Mouse (Mus musculus) cerebellum, postnatal 36 days (tissue): ENCODE results near the gene Otx1.

Experiments used
- DNase-seq, 2 experiments: peaks; one replicate each; pipeline ENCODE4 v3.0.0; 2021 to 2022; ENCODE audit warnings: mixed read lengths in 2 of 2

Otx1 gene

GRCm38 (mm10) chr11:21999396-22000315 is 3.0 kb downstream of the Otx1 start:
- no peak for DNase-seq

DNA sequence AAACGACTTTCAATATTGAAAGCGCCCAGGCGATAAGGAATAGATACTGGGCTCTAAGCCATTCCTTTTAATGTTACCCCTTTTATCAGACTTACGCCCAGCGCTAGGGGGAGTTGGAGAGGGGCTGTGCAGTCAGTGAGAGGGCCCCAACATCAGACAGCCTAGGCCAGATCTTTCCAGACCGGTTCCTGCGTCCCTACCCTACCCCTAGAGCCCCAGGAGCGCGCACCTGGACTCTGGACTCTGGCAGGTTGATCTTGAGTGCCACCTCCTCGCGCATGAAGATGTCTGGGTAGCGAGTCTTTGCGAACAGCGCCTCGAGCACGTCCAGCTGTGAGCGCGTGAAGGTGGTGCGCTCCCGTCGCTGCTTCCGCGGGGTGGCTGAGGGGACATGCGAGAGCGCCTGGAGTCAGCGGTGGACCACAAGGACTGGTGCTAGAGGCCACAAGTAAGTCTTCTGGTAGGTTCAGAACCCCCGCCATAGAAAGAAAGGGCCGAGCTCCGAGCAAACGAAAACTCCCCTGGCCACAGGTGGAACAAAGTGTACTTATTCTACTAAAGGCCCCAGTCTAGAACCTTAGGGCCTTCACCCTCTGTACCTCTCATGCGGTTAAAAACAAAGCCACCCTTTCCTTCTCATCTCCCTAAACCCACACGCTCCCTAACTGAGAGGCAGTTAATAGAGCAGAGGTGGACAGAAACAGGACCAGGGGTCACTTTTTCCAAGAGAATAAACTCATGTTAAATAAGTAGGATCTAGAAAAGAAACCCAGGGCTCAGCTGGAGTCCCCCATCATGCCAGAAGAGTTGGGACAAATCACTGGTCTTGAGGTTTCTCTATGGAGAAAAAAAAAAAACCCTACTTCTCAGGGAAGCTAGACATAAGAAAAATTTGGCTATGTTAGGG is 4.3 kb downstream of the Otx1 start:
- no peak for DNase-seq

- DNase-seq: peak in 1 of 2 experiments; percentile 23
Measured at GRCm38 (mm10) chr11:21997561-21998140, 5.0 kb downstream of the Otx1 start.

GRCm38 (mm10) chr11:21996661-21997560 is 5.8 kb downstream of the Otx1 start:
- peak; percentile 25 to 31 for DNase-seq

DNA sequence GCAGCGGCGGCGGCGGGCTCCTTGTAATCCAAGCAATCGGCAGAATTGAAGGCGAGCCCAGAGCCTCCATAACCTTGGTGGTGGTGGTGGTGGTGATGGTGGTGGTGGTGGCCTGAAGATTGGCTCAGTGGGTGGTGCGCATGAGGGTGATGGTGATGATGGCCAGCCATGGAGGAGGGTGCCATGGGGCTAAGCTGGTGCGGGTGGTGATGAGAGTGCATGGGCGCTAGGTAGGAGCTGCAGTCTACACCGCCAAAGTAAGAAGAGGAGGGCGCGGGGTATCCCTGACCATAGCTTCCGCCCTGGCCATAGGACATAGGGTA is 6.4 kb downstream of the Otx1 start:
- DNase-seq: peak in 1 of 2 experiments; percentile 15

- peak in 1 of 2 experiments; percentile 10 for DNase-seq
Measured at GRCm38 (mm10) chr11:21995534-21996324, 7.0 kb downstream of the Otx1 start.

- DNase-seq: peak in 1 of 2 experiments; percentile 20
Measured at GRCm38 (mm10) chr11:21994377-21995370, 8.0 kb downstream of the Otx1 start.

GRCm38 (mm10) chr11:21993597-21994376 is 8.9 kb downstream of the Otx1 start:
- DNase-seq: peak; percentile 12 to 45

- no peak for DNase-seq
Measured at GRCm38 (mm10) chr11:21992761-21993596, 9.7 kb downstream of the Otx1 start.

DNA sequence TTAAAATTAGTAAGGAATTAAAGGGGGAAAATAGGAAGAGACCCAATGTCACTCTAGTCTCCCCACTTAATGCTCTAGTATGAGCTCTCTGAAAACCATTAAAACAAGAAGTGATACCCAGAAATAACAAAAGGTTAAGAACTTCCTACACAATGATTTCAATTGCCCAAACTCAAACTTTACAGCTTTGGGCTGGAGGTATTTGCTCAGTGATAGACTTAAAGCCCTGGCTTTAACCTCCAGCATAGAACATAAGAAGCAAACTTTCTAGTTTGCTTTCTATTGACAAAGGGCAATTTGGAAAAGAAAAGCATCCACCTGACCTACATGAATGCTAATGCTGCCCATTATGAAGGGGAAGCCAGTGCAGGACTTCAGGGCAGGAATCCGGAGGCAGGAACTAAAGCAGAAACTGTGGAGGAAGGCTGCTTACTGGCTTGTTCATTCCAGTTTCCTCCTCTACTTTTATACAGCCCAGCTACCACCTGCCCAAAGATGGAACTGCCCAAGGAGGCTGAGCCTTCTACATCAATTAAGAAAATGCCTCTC is 14.2 kb downstream of the Otx1 start:
- DNase-seq: no peak

DNA sequence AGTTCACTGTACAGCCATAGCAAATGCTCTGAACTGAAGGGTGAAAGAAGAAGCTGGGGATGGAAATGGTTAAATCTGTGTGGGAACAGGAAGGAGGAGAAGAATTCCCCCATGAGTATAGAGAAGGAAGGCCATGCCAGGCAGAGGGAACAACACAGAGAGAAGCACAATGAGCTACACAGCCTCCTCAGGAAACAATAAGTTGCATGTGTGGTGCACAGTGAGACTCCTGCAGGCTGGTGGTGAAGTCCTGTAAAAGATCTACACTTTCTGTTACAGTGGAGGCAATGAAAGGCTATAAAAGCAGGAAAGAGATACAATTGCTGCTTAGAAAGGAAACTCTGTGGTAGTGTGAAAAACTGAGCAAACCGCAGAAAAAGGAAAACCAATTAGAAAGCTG is 17.6 kb downstream of the Otx1 start:
- no peak for DNase-seq

GRCm38 (mm10) chr11:21974005-21974531 is 28.6 kb downstream of the Otx1 start:
- DNase-seq: no peak

DNA sequence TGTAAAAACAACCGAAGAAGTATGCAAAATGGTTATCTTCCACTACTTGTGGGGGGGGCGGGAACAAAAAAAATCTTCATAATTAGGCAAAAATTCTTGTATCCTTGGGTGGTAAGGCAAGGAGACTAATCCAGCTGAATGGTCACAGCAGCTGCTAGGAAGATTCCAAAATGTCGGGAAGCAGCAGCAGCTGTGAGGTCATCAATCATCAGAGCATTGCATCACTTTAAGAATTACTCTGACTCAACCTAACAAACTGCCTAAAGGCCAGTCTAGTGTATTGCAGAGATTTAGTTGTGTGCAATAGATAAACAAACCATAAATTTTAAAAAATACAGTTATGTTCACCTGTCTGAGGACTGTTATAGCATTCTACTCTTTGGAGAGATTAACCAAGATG is 29.1 kb downstream of the Otx1 start:
- DNase-seq: no peak

DNA sequence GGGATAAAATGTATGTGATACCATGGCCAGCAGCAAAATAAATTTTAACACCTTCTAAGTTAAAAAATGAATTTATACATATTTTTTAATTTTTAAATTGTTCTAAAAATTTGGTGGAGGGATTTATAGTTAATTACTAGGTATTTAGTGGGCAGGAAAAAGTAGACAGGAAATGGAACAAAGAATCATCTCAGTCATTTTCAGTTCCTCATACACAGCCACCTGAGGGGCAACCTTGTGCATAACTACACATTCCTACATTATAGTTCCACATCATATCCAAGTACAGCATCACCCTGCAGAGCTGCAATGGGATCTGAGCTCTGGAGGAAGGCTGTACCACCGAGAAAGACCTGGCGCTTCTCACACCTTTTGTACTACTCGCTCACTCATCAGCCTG is 33.8 kb downstream of the Otx1 start:
- no peak for DNase-seq

GRCm38 (mm10) chr11:21955167-21955566 is 47.5 kb downstream of the Otx1 start:
- DNase-seq: no peak

GRCm38 (mm10) chr11:21951657-21952237 is 51.0 kb downstream of the Otx1 start:
- DNase-seq: no peak

DNA sequence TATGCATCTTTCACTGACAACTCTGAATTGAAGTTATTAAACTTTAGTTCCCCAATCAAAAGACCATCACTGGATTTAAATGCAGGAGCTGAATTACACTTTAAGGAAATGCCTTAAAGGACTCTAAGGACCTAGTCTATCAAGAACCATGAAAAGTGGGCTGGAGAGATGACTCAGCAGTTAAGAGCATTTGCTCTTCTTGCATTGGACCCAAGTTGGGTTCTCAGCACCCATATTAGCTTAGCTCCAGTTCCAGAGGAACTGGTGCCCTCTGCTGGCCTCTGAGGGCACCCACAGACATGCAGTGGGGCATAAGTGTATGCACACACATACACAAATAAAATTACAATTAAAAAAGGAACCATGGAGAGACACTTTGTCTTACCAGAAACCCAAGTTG is 52.6 kb downstream of the Otx1 start:
- DNase-seq: no peak
